Comparison of ENCODE assay signal across 20 mouse cellular contexts in genomic region chr9:124066572-124067103, GRCm38 (mm10). TPM values are rescaled to one million over a fixed set of nuclear protein-coding genes. Genes with fewer than 3 reads are reported as not detected.
"Had no signal": no experiment of that assay in that cellular context is flagged by ENCODE, and none has a peak within 500 bp of the region (broad histone marks: within the 10 kb centered on the region; RNA-seq: fewer than 3 reads in every experiment).

No protein-coding gene starts in this region.

- H3K36me3 ChIP-seq: midbrain, embryonic 13.5 days; midbrain, embryonic 15.5 days; neural tube, embryonic 13.5 days; neural tube, embryonic 15.5 days had no signal

- H3K27ac ChIP-seq: midbrain, embryonic 13.5 days; midbrain, embryonic 15.5 days; neural tube, embryonic 13.5 days; neural tube, embryonic 15.5 days had no signal

- H3K4me1 ChIP-seq: midbrain, embryonic 13.5 days; midbrain, embryonic 15.5 days; neural tube, embryonic 13.5 days; neural tube, embryonic 15.5 days had no signal

- H3K9ac ChIP-seq: lung, embryonic 14.5 days; midbrain, embryonic 13.5 days; midbrain, embryonic 15.5 days; neural tube, embryonic 13.5 days; neural tube, embryonic 15.5 days had no signal

- H3K27me3 ChIP-seq: megakaryocyte, embryonic 14.5 days; midbrain, embryonic 13.5 days; midbrain, embryonic 15.5 days; neural tube, embryonic 13.5 days; neural tube, embryonic 15.5 days had no signal

- H3K4me2 ChIP-seq: lung, embryonic 14.5 days; midbrain, embryonic 11.5 days; midbrain, embryonic 13.5 days; midbrain, embryonic 15.5 days; neural tube, embryonic 13.5 days; neural tube, embryonic 15.5 days had no signal

- H3K9me3 ChIP-seq: megakaryocyte, embryonic 14.5 days; midbrain, embryonic 13.5 days; midbrain, embryonic 15.5 days; neural tube, embryonic 13.5 days; neural tube, embryonic 15.5 days had no signal

- DNase-seq: lung, adult 18-20 months; lung, embryonic 14.5 days; lung, postnatal 10 days; lung, postnatal 4 days; retina, postnatal 1 day; right cerebral cortex, adult 18-20 months; right cerebral cortex, postnatal 25 days; right cerebral cortex, postnatal 4 days; spleen, adult 18-20 months; thymus, adult 18-20 months; thymus, postnatal 14 days; thymus, postnatal 36 days had no signal

- H3K4me3 ChIP-seq: megakaryocyte, embryonic 14.5 days; midbrain, embryonic 13.5 days; midbrain, embryonic 15.5 days; myocyte; neural tube, embryonic 13.5 days; neural tube, embryonic 15.5 days had no signal

- ATAC-seq: midbrain, embryonic 13.5 days; midbrain, embryonic 15.5 days had no signal

RNA-seq across cellular contexts. Expression of gene Ccr2, which starts 35.1 kb away (rescaled TPM):
- polyA plus RNA-seq: myocyte had no signal

RNA-seq across cellular contexts. Expression of gene Ccr3, which starts 44.9 kb away (rescaled TPM):
- polyA plus RNA-seq: lung, embryonic 14.5 days; midbrain, embryonic 11.5 days; midbrain, embryonic 13.5 days; midbrain, embryonic 15.5 days; myocyte; neural tube, embryonic 11.5 days; neural tube, embryonic 13.5 days; neural tube, embryonic 15.5 days had no signal

RNA-seq across cellular contexts. Expression of gene Ccr5, which starts 54.7 kb away (rescaled TPM):
- polyA plus RNA-seq: myocyte had no signal
